Mouse (Mus musculus) thymus, postnatal 0 days (tissue): Measurements from ENCODE around the gene Gm44805. TPM values are rescaled to one million over a fixed set of nuclear protein-coding genes. Genes with fewer than 3 reads are reported as not detected.

Source experiments
- DNase-seq: peaks from one replicate; pipeline ENCODE4 v3.0.0-alpha.2; 2015; ENCODE audit warnings: low spot score
- polyA plus RNA-seq: library from polyadenylated mRNA; unstranded; fragments of >200 nt; fragmentation: Nextera tagmentation; extraction: Ambion mirVana; gene quantifications from 2 replicates; pipeline ENCODE4 v1.2.1, GENCODE M21; 2015

Gene Gm44805
- polyA plus RNA-seq, 1 experiment from 2014 or later = not detected

DNA sequence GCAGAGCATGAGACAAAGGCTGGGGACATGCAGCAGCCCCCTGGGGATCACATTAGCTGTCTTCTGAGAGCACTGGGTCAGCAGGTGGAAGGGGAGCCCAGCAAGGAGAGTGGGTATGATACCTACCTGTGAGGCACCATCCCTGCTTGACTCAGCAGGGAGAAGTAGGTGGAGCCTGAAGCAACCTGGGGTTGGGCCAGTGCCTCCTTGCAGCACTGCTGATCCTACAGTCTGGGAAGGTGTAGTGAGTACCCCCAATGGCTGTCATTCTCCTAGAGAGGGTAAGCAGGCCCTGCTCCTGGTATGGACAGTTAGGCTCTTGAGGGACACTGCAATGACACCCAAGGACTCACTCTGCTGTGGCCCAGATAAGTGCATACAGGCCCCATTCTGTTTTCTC is 48.9 kb downstream of the Gm44805 start:
- no peak for DNase-seq

- peak; percentile 77 for DNase-seq
Observed at GRCm38 (mm10) chr7:19629361-19629734, 51.9 kb downstream of the Gm44805 start, which contains the start of gene Relb. Gene Relb (minus strand): TSS chr7:19629438.

- peak; percentile 98 for DNase-seq
Observed at GRCm38 (mm10) chr7:19628536-19629360, 52.5 kb downstream of the Gm44805 start.

DNA sequence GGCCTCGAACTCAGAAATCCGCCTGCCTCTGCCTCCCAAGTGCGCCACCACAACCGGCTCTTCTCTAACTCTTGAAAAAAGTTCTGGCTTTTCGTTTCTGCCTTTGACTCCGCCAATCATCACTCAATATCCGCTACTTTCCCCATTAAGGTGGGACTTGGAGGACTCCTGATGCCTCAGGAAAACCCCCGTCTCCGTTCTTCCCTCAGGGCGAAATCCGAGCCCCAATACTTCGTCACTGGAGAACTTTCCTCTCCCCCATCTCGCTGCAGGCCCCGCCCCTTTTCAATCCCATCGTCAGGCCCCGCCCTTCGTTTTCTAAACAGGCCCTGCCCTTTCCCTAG is 53.1 kb downstream of the Gm44805 start:
- DNase-seq = no peak

DNA sequence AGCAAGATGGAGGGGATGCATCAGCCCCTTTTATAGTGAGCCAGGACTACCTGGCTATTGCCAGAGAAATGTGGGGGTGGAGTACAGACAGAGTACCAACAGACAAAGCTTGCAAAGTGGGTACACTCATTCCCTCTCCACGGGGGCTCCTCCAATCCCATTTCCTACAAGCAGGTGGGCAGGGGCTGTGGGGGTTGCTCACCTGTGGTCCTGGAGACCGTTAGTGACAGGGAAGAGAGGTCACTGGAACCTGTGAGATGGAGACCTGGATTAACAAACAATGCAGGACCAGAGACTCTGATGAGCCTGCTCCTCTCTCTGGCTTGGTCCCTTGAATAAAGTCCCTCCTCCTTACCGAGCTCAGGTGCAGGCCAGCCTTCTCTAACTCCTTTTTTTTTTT is 53.5 kb downstream of the Gm44805 start:
- DNase-seq = peak; percentile 11

GRCm38 (mm10) chr7:19623433-19623832 is 57.8 kb downstream of the Gm44805 start:
- no peak for DNase-seq

DNA sequence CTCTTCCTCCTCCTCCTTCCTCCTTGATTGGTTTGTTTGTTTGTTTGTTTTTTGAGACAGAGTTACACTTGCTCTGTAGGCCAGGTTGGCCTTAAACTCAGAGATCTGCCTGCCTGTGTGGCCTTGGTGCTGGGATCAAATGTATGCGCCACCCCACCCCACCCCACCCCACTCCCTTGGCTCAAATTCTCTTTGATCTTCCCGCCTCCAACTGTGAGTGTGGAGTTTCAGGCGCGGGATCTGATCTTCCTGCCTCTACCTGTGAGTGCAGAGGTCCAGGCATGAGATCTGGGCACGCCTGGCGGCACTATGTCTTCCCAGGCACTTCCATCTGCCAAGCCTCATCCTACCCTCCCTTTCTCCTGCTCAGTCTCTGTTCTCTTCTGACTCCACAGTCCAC is 59.0 kb downstream of the Gm44805 start:
- no peak for DNase-seq

Other genes starting within 250 kb of the Gm44805 start
- 6.7 and 9.0 TPM in 2 replicates for gene Mark4, start 222.6 kb downstream of the Gm44805 start, polyA plus RNA-seq
- gene Exoc3l2, start 218.1 kb downstream of the Gm44805 start, polyA plus RNA-seq = 0.74 and 0.78 TPM in 2 replicates
- gene Bloc1s3, start 173.1 kb downstream of the Gm44805 start, polyA plus RNA-seq = 2.7 and 4.0 TPM in 2 replicates
- 86.5 and 92.5 TPM in 2 replicates for gene Trappc6a, start 173.0 kb downstream of the Gm44805 start, polyA plus RNA-seq
- gene Nkpd1, start 163.6 kb downstream of the Gm44805 start, polyA plus RNA-seq = 0.24 and 0.42 TPM in 2 replicates
- gene Ppp1r37, start 118.3 kb downstream of the Gm44805 start, polyA plus RNA-seq = 11.7 and 15.6 TPM in 2 replicates
- gene Zfp296, start 104.1 kb downstream of the Gm44805 start, polyA plus RNA-seq = 1.5 and 2.0 TPM in 2 replicates
- 133 and 134 TPM in 2 replicates for gene Gemin7, start 103.8 kb downstream of the Gm44805 start, polyA plus RNA-seq
- gene Clasrp, start 76.9 kb downstream of the Gm44805 start, polyA plus RNA-seq = 35.2 and 41.3 TPM in 2 replicates
- gene Relb, start 52.0 kb downstream of the Gm44805 start, polyA plus RNA-seq = 37.2 and 38.0 TPM in 2 replicates
- gene Clptm1, start 16.4 kb downstream of the Gm44805 start, polyA plus RNA-seq = 57.5 and 66.6 TPM in 2 replicates
- 3.4 and 3.8 TPM in 2 replicates for gene Apoc2, start 3.5 kb downstream of the Gm44805 start, polyA plus RNA-seq
- 0.29 and 0.75 TPM in 2 replicates for gene Apoc4, start 56 bp upstream of the Gm44805 start, polyA plus RNA-seq
- 21.1 and 21.3 TPM in 2 replicates for gene Apoc1, start 11.2 kb upstream of the Gm44805 start, polyA plus RNA-seq
- 624 and 627 TPM in 2 replicates for gene Apoe, start 17.8 kb upstream of the Gm44805 start, polyA plus RNA-seq
- gene Tomm40, start 34.0 kb upstream of the Gm44805 start, polyA plus RNA-seq = 132 and 140 TPM in 2 replicates
- gene Nectin2, start 69.1 kb upstream of the Gm44805 start, polyA plus RNA-seq = 7.0 and 7.1 TPM in 2 replicates
- 29.7 and 30.9 TPM in 2 replicates for gene Bcam, start 89.6 kb upstream of the Gm44805 start, polyA plus RNA-seq
- gene Cblc, start 115.4 kb upstream of the Gm44805 start, polyA plus RNA-seq = 2.6 and 4.2 TPM in 2 replicates
- gene Bcl3, start 141.3 kb upstream of the Gm44805 start, polyA plus RNA-seq = 9.5 and 13.1 TPM in 2 replicates
- gene Gm19345, start 170.6 kb upstream of the Gm44805 start, polyA plus RNA-seq = not detected in 2 replicates
- 0.46 and 0.59 TPM in 2 replicates for gene Ceacam16, start 179.9 kb upstream of the Gm44805 start, polyA plus RNA-seq
- 0.10 and 0.14 TPM in 2 replicates for gene Ceacam19, start 206.5 kb upstream of the Gm44805 start, polyA plus RNA-seq
- 33.7 and 52.4 TPM in 2 replicates for gene Pvr, start 239.7 kb upstream of the Gm44805 start, polyA plus RNA-seq